Mouse (Mus musculus) kidney, adult 2 months (tissue): ENCODE results near the gene Slc25a12. TPM values are rescaled to one million over a fixed set of nuclear protein-coding genes. Genes with fewer than 3 reads are reported as not detected.

Experiments
- DNase-seq: peaks from one replicate; pipeline ENCODE4 v3.0.0; 2021
- H3K27ac ChIP-seq: fragments of 200-500 bp; 2 replicates; pipeline ENCODE4 v1.5.1; 2012; ENCODE audit warnings: low read depth, low read length, control low read depth, inconsistent platforms; ENCODE audit not compliant: insufficient read depth
- H3K27me3 ChIP-seq: fragments of 200-500 bp; replicated peaks from 2 replicates; pipeline ENCODE4 v1.6.1; 2012; ENCODE audit warnings: mild to moderate bottlenecking, moderate library complexity, low read length, inconsistent platforms; ENCODE audit not compliant: control insufficient read depth, insufficient read depth
- H3K36me3 ChIP-seq: fragments of 200-500 bp; 2 replicates; pipeline ENCODE4 v1.6.1; 2012; ENCODE audit warnings: mild to moderate bottlenecking, moderate library complexity, low read length, inconsistent platforms; ENCODE audit not compliant: control insufficient read depth, insufficient read depth
- H3K4me1 ChIP-seq: fragments of 200-500 bp; 2 replicates; pipeline ENCODE4 v1.6.1; 2011; ENCODE audit warnings: low read length; ENCODE audit not compliant: control insufficient read depth, insufficient read depth
- H3K4me3 ChIP-seq: fragments of 200-500 bp; 2 replicates; pipeline ENCODE4 v1.5.1; 2011; ENCODE audit warnings: mild to moderate bottlenecking, low read depth, low read length, control low read depth; ENCODE audit not compliant: insufficient read depth
- CTCF ChIP-seq: fragments of 200-500 bp; conservative IDR thresholded peaks from 2 replicates; pipeline ENCODE4 v1.5.1; 2011; ENCODE audit warnings: low read depth, mild to moderate bottlenecking, control low read depth, low read length, moderate library complexity, mixed read lengths; ENCODE audit not compliant: insufficient read depth, insufficient read length
- POLR2A ChIP-seq: fragments of 200-500 bp; IDR thresholded peaks from one replicate; pipeline ENCODE4 v1.6.1; 2011; ENCODE audit warnings: low read depth, low read length, control low read depth
- WGBS: fragments of 180-500 bp; shearing (Covaris S2); methylation state at CpG from one replicate; pipeline ENCODE4 v1.1.7; 2018; 5-methylcytosine and 5-hydroxymethylcytosine counted together
- polyA plus RNA-seq: library from polyadenylated mRNA; depleted of rRNA; stranded (reverse); fragments of >200 nt; gene quantifications from 2 replicates; pipeline ENCODE4 v1.2.3, GENCODE M21; 2012

The Slc25a12 gene
- polyA plus RNA-seq, 1 experiment = 72.9 TPM

- Histone ChIP-seq H3K4me3 (no peak overlapping the region), H3K36me3 (peaks cover 1% of the 10 kb centered on the region), H3K27ac (0 out of 2 replicates have a peak overlapping the region, but pooled peaks have one; percentile 10), H3K4me1 (no peaks in the 10 kb centered on the region; the same call in 1 of the 2 replicates), H3K27me3 (no peaks in the 10 kb centered on the region)
- peak; percentile 67 for DNase-seq
- WGBS = 61% methylated on average over 7 of the region's 7 CpGs
- no peak for TF ChIP-seq CTCF
- TF ChIP-seq POLR2A = no peak
Measured at GRCm38 (mm10) chr2:71275734-71276133, 91.8 kb downstream of the Slc25a12 start.

GRCm38 (mm10) chr2:71273955-71274679 lies 93.4 kb downstream of the Slc25a12 start:
- WGBS = 43% methylated on average over 23 of the region's 23 CpGs
- Histone ChIP-seq H3K27me3 (no peaks in the 10 kb centered on the region), H3K4me3 (peak overlapping the region; percentile 30; the same call in 1 of the 2 replicates), H3K36me3 (peaks cover 1% of the 10 kb centered on the region), H3K4me1 (no peaks in the 10 kb centered on the region; the same call in 1 of the 2 replicates), H3K27ac (no peak overlapping the region)
- DNase-seq = peak; percentile 36
- TF ChIP-seq CTCF (no peak), POLR2A (no peak)

GRCm38 (mm10) chr2:71270085-71270484 lies 97.5 kb downstream of the Slc25a12 start:
- H3K4me3 ChIP-seq = no peak overlapping the region
- no peaks in the 10 kb centered on the region for H3K4me1 ChIP-seq
- H3K27ac ChIP-seq = no peak overlapping the region
- DNase-seq = no peak
- WGBS = 64% methylated on average over 4 of the region's 4 CpGs
- peaks cover 1% of the 10 kb centered on the region; the same call in 1 of the 2 replicates for H3K36me3 ChIP-seq
- H3K27me3 ChIP-seq = no peaks in the 10 kb centered on the region
- TF ChIP-seq POLR2A (no peak), CTCF (no peak)

GRCm38 (mm10) chr2:71269332-71269731 lies 98.2 kb downstream of the Slc25a12 start:
- TF ChIP-seq POLR2A (no peak), CTCF (no peak)
- Histone ChIP-seq H3K4me1 (no peaks in the 10 kb centered on the region), H3K27me3 (no peaks in the 10 kb centered on the region), H3K4me3 (no peak overlapping the region), H3K36me3 (peaks cover 1% of the 10 kb centered on the region; the same call in 1 of the 2 replicates), H3K27ac (no peak overlapping the region)
- WGBS = 49% methylated on average over 1 of the region's 1 CpGs
- DNase-seq = no peak

GRCm38 (mm10) chr2:71268691-71269090 lies 98.9 kb downstream of the Slc25a12 start:
- WGBS = 93% methylated on average over 8 of the region's 8 CpGs
- no peak for DNase-seq

GRCm38 (mm10) chr2:71264585-71264984 lies 103.0 kb downstream of the Slc25a12 start:
- TF ChIP-seq CTCF (no peak), POLR2A (no peak)
- peaks cover 4% of the 10 kb centered on the region; the same call in 1 of the 2 replicates for H3K36me3 ChIP-seq
- no peak overlapping the region for H3K4me3 ChIP-seq
- no peaks in the 10 kb centered on the region for H3K27me3 ChIP-seq
- no peaks in the 10 kb centered on the region for H3K4me1 ChIP-seq
- no peak overlapping the region for H3K27ac ChIP-seq
- WGBS = 78% methylated on average over 20 of the region's 20 CpGs
- no peak for DNase-seq

More at GRCm38 (mm10) chr2:71268691-71269090, 98.9 kb downstream of the Slc25a12 start:
- no peak for TF ChIP-seq POLR2A
- no peak for TF ChIP-seq CTCF
- Histone ChIP-seq H3K4me3 (no peak overlapping the region), H3K36me3 (peaks cover 1% of the 10 kb centered on the region; the same call in 1 of the 2 replicates), H3K27ac (no peak overlapping the region), H3K4me1 (no peaks in the 10 kb centered on the region), H3K27me3 (no peaks in the 10 kb centered on the region)

GRCm38 (mm10) chr2:71256581-71256980 lies 111.0 kb downstream of the Slc25a12 start:
- peak; percentile 72 for DNase-seq
- TF ChIP-seq POLR2A (no peak), CTCF (no peak)
- 61% methylated on average over 7 of the region's 7 CpGs for WGBS
- Histone ChIP-seq H3K27me3 (no peaks in the 10 kb centered on the region), H3K4me3 (no peak overlapping the region), H3K36me3 (peaks cover 7% of the 10 kb centered on the region), H3K27ac (no peak overlapping the region), H3K4me1 (peaks cover 3% of the 10 kb centered on the region; the same call in 1 of the 2 replicates)
